Mouse (Mus musculus): ENCODE measurements around the gene Prss29. TPM values are rescaled to one million over a fixed set of nuclear protein-coding genes. Genes with fewer than 3 reads are reported as not detected.

Prss29 gene
- not detected in 2 replicates for polyA plus RNA-seq (2012; rRNA removed)

GRCm38 (mm10) chr17:25318354-25318753, at the start of gene Prss29:
Gene Prss29, plus strand, starts transcription at chr17:25318654.

GRCm38 (mm10) chr17:25274571-25275346, 43.7 kb upstream of the Prss29 start, which contains the start of gene Ube2i:
Gene Ube2i, minus strand, starts transcription at chr17:25274622.

GRCm38 (mm10) chr17:25298094-25298493, 20.4 kb upstream of the Prss29 start, which contains the start of gene Prss34:
Gene Prss34, plus strand, starts transcription at chr17:25298394.

DNA sequence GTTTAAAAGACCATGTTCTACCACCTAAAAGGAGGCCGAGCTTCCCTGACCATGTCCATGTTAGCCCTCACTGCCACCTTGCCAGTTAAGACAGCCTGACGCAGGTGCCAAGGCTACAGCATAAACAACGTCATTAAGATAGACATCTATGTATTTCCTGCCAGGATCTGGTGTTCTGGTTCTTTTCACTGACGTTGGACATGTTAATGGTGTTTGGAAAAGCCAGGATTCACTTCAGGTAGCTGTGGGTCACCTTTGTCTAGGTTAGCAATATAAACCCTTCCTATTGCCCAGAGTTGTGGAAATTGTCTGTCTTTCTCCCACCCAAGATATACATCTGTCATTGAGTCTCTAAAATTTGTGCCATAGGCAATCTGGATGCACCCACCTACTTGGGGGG, 10.1 kb upstream of the Prss29 start, which contains the start of gene Prss28:
TSS of gene Prss28 (plus strand) at position 301 of the 400 bp plus-strand sequence.

GRCm38 (mm10) chr17:25345462-25345861, 27.0 kb downstream of the Prss29 start, which contains the start of gene Tpsab1:
Gene Tpsab1, minus strand, starts transcription at chr17:25345562.

DNA sequence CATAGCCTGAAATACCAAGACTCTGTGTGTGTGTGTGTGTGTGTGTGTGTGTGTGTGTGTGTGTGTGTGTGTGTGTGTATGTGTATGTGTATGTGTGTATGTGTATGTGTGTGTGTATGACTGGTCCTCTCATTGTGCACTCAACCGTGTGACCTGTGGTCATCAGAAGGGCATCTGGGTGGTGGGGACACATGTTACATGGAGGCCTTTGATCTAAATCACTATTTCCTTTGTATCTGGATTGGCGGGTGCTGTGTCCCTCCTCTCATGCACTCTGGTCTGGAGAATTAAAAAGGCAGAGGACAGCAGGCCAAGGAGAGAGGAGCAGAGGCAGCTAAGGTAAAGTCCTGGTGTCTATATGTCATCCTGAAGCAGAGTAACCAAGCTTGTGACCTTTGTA, 47.6 kb downstream of the Prss29 start, which contains the start of gene Tpsb2:
TSS of gene Tpsb2 (plus strand) at position 301 of the 400 bp plus-strand sequence.

DNA sequence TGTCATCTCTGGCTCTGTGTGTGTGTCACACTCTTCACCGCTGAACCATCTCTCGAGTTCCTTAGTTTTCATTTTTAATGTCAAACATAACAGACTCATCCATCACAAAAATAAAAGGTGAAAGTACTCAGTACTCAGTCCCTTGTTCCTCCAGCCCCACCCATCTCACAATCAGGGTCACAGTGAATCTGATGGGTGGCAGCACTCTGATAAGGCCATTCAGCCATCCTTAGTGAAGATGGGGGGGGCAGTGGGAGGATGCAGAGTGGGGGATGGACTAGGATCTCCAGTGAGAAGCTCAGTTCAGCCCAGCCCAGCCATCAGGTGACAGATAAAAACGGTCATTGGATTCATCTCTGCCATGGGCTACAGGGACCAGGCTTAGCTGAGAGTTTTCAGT, 50.5 kb downstream of the Prss29 start, which contains the start of gene Tpsg1:
TSS of gene Tpsg1 (plus strand) at position 301 of the 400 bp plus-strand sequence.

Other genes with a start within 250 kb of the Prss29 start
- 17.1 and 18.2 TPM in 2 replicates for gene Tmem204, start 235.1 kb upstream of the Prss29 start, polyA plus RNA-seq (2012; rRNA removed)
- gene Telo2, start 202.7 kb upstream of the Prss29 start, polyA plus RNA-seq (2012; rRNA removed): 7.1 and 7.3 TPM in 2 replicates
- gene Ptx4, start 197.9 kb upstream of the Prss29 start, polyA plus RNA-seq (2012; rRNA removed): not detected in 2 replicates
- gene Clcn7, start 185.3 kb upstream of the Prss29 start, polyA plus RNA-seq (2012; rRNA removed): 12.3 and 13.1 TPM in 2 replicates
- gene Ccdc154, start 156.2 kb upstream of the Prss29 start, polyA plus RNA-seq (2012; rRNA removed): 0.08 and 0.13 TPM in 2 replicates
- 3.6 TPM in 2 replicates for gene Gm38655, start 143.2 kb upstream of the Prss29 start, polyA plus RNA-seq (2012; rRNA removed)
- gene BC003965, start 134.1 kb upstream of the Prss29 start, polyA plus RNA-seq (2012; rRNA removed): 8.0 and 10.1 TPM in 2 replicates
- 8.7 and 10.6 TPM in 2 replicates for gene Unkl, start 130.3 kb upstream of the Prss29 start, polyA plus RNA-seq (2012; rRNA removed)
- gene Gnptg, start 78.5 kb upstream of the Prss29 start, polyA plus RNA-seq (2012; rRNA removed): 15.3 and 17.3 TPM in 2 replicates
- 7.8 and 11.4 TPM in 2 replicates for gene Tsr3, start 78.5 kb upstream of the Prss29 start, polyA plus RNA-seq (2012; rRNA removed)
- gene Baiap3, start 62.3 kb upstream of the Prss29 start, polyA plus RNA-seq (2012; rRNA removed): 5.8 and 9.5 TPM in 2 replicates
- gene Ube2i, start 44.0 kb upstream of the Prss29 start, polyA plus RNA-seq (2012; rRNA removed): 37.9 and 44.5 TPM in 2 replicates
- gene Prss34, start 20.3 kb upstream of the Prss29 start, polyA plus RNA-seq (2012; rRNA removed): 0.10 TPM in 1 of 2 replicates, not detected in the other
- 0.06 and 0.09 TPM in 2 replicates for gene Prss28, start 10.0 kb upstream of the Prss29 start, polyA plus RNA-seq (2012; rRNA removed)
- 6.2 and 33.9 TPM in 2 replicates for gene Tpsab1, start 26.9 kb downstream of the Prss29 start, polyA plus RNA-seq (2012; rRNA removed)
- 17.3 and 32.1 TPM in 2 replicates for gene Tpsb2, start 47.7 kb downstream of the Prss29 start, polyA plus RNA-seq (2012; rRNA removed)
- 1.5 and 2.3 TPM in 2 replicates for gene Tpsg1, start 50.6 kb downstream of the Prss29 start, polyA plus RNA-seq (2012; rRNA removed)
- gene Cacna1h, start 115.1 kb downstream of the Prss29 start, polyA plus RNA-seq (2012; rRNA removed): 13.5 and 16.6 TPM in 2 replicates
- gene Tekt4, start 136.0 kb downstream of the Prss29 start, polyA plus RNA-seq (2012; rRNA removed): 0.31 TPM in 1 of 2 replicates, not detected in the other
- gene Sstr5, start 178.6 kb downstream of the Prss29 start, polyA plus RNA-seq (2012; rRNA removed): 0.04 TPM in 1 of 2 replicates, not detected in the other